Mouse (Mus musculus): ENCODE measurements around the gene Atp5j2. TPM values are rescaled to one million over a fixed set of nuclear protein-coding genes. Genes with fewer than 3 reads are reported as not detected.

Atp5j2 gene
- polyA plus RNA-seq, 1 experiment from 2014 or later: 603 TPM

- H3K4me2 ChIP-seq (replicated peaks): peak overlapping the region; percentile 68
- H3K9ac ChIP-seq (replicated peaks): peak overlapping the region; percentile 93
- WGBS: under 1% methylated on average over 41 of the region's 41 CpGs
- ATAC-seq (replicated peaks): peak; percentile 91
- peak overlapping the region; percentile 84 for H3K27ac ChIP-seq (replicated peaks)
- H3K4me1 ChIP-seq: peaks cover 25% of the 10 kb centered on the region
- H3K4me3 ChIP-seq: peak overlapping the region; percentile 92
- H3K9me3 ChIP-seq: no peaks in the 10 kb centered on the region
- H3K27me3 ChIP-seq: no peaks in the 10 kb centered on the region
- H3K36me3 ChIP-seq: peaks cover 48% of the 10 kb centered on the region
These were observed 725 bp downstream of the Atp5j2 start for GRCm38 (mm10) chr5:145190875-145191798.

GRCm38 (mm10) chr5:145190373-145190772 is 1.5 kb downstream of the Atp5j2 start:
- Histone ChIP-seq H3K36me3 (peaks cover 48% of the 10 kb centered on the region), H3K27me3 (no peaks in the 10 kb centered on the region), H3K4me3 (peak overlapping the region; percentile 92), H3K4me2 (replicated peaks) (peak overlapping the region; percentile 68), H3K9me3 (no peaks in the 10 kb centered on the region), H3K27ac (replicated peaks) (no peak overlapping the region), H3K9ac (replicated peaks) (peak overlapping the region; percentile 93), H3K4me1 (peaks cover 25% of the 10 kb centered on the region)
- ATAC-seq (replicated peaks): no peak
- 58% methylated on average over 5 of the region's 5 CpGs for WGBS

- Histone ChIP-seq H3K27ac (replicated peaks) (no peak overlapping the region), H3K4me2 (replicated peaks) (no peak overlapping the region), H3K9me3 (no peaks in the 10 kb centered on the region), H3K36me3 (peaks cover 47% of the 10 kb centered on the region), H3K27me3 (no peaks in the 10 kb centered on the region), H3K4me1 (peaks cover 25% of the 10 kb centered on the region), H3K9ac (replicated peaks) (no peak overlapping the region), H3K4me3 (no peak overlapping the region)
- 97% methylated on average over 6 of the region's 6 CpGs for WGBS
- ATAC-seq (replicated peaks): no peak
These were observed 2.4 kb downstream of the Atp5j2 start for GRCm38 (mm10) chr5:145189416-145189815.

GRCm38 (mm10) chr5:145185244-145185643 is 6.6 kb downstream of the Atp5j2 start:
- 95% methylated on average over 2 of the region's 2 CpGs for WGBS
- peaks cover 14% of the 10 kb centered on the region for H3K4me1 ChIP-seq
- H3K27me3 ChIP-seq: no peaks in the 10 kb centered on the region
- no peak overlapping the region for H3K4me2 ChIP-seq (replicated peaks)
- H3K9me3 ChIP-seq: no peaks in the 10 kb centered on the region
- no peak overlapping the region for H3K27ac ChIP-seq (replicated peaks)
- H3K4me3 ChIP-seq: no peak overlapping the region
- no peak for ATAC-seq (replicated peaks)
- peaks cover 78% of the 10 kb centered on the region for H3K36me3 ChIP-seq
- no peak overlapping the region for H3K9ac ChIP-seq (replicated peaks)

- 82% methylated on average over 18 of the region's 18 CpGs for WGBS
- Histone ChIP-seq H3K27me3 (no peaks in the 10 kb centered on the region), H3K4me2 (replicated peaks) (no peak overlapping the region), H3K9ac (replicated peaks) (no peak overlapping the region), H3K36me3 (peaks cover 97% of the 10 kb centered on the region), H3K4me1 (no peaks in the 10 kb centered on the region), H3K4me3 (no peak overlapping the region), H3K9me3 (no peaks in the 10 kb centered on the region), H3K27ac (replicated peaks) (no peak overlapping the region)
- ATAC-seq (replicated peaks): no peak
These were observed 13.3 kb downstream of the Atp5j2 start for GRCm38 (mm10) chr5:145178461-145178980.

GRCm38 (mm10) chr5:145167306-145167661 is 24.6 kb downstream of the Atp5j2 start:
- ATAC-seq (replicated peaks): peak; percentile 76
- H3K4me1 ChIP-seq: peaks cover 28% of the 10 kb centered on the region
- H3K9me3 ChIP-seq: no peaks in the 10 kb centered on the region
- under 1% methylated on average over 28 of the region's 28 CpGs for WGBS
- H3K9ac ChIP-seq (replicated peaks): peak overlapping the region; percentile 94
- peak overlapping the region; percentile 89 for H3K4me3 ChIP-seq
- H3K4me2 ChIP-seq (replicated peaks): peak overlapping the region; percentile 63
- H3K27me3 ChIP-seq: no peaks in the 10 kb centered on the region
- peak overlapping the region; percentile 84 for H3K27ac ChIP-seq (replicated peaks)
- peaks cover 28% of the 10 kb centered on the region for H3K36me3 ChIP-seq

- H3K4me2 ChIP-seq (replicated peaks): peak within 1 kb of the TSS; percentile 63
- peaks cover 28% of the 10 kb centered on the region for H3K4me1 ChIP-seq
- WGBS: under 1% methylated on average over 51 of the region's 51 CpGs
- H3K9me3 ChIP-seq: no peaks in the 10 kb centered on the region
- peak; percentile 96 for ATAC-seq (replicated peaks)
- H3K36me3 ChIP-seq: peaks cover 27% of the 10 kb centered on the region
- H3K9ac ChIP-seq (replicated peaks): peak within 1 kb of the TSS; percentile 94
- peak within 1 kb of the TSS; percentile 84 for H3K27ac ChIP-seq (replicated peaks)
- peak within 1 kb of the TSS; percentile 89 for H3K4me3 ChIP-seq
- H3K27me3 ChIP-seq: no peaks in the 10 kb centered on the region
These were observed 25.1 kb downstream of the Atp5j2 start, which contains the start of the genes Ptcd1 and Cpsf4 for GRCm38 (mm10) chr5:145166536-145167305. Gene Ptcd1 (minus strand): TSS chr5:145167108. Gene Cpsf4 (plus strand): TSS chr5:145167213.

- Histone ChIP-seq H3K4me3 (no peak overlapping the region), H3K4me2 (replicated peaks) (no peak overlapping the region), H3K27me3 (no peaks in the 10 kb centered on the region), H3K4me1 (peaks cover 28% of the 10 kb centered on the region), H3K9me3 (no peaks in the 10 kb centered on the region), H3K27ac (replicated peaks) (no peak overlapping the region), H3K9ac (replicated peaks) (no peak overlapping the region), H3K36me3 (peaks cover 21% of the 10 kb centered on the region; the same call in 1 of the 2 replicates)
- 91% methylated on average over 15 of the region's 15 CpGs for WGBS
- ATAC-seq (replicated peaks): no peak
These were observed 26.7 kb downstream of the Atp5j2 start for GRCm38 (mm10) chr5:145165184-145165583.

- no peak for ATAC-seq (replicated peaks)
- H3K4me1 ChIP-seq: peaks cover 28% of the 10 kb centered on the region
- no peak overlapping the region for H3K9ac ChIP-seq (replicated peaks)
- H3K36me3 ChIP-seq: peaks cover 24% of the 10 kb centered on the region
- H3K27ac ChIP-seq (replicated peaks): no peak overlapping the region
- 81% methylated on average over 3 of the region's 3 CpGs for WGBS
- H3K4me3 ChIP-seq: no peak overlapping the region
- no peaks in the 10 kb centered on the region for H3K9me3 ChIP-seq
- H3K4me2 ChIP-seq (replicated peaks): no peak overlapping the region
- no peaks in the 10 kb centered on the region for H3K27me3 ChIP-seq
These were observed 27.2 kb downstream of the Atp5j2 start for GRCm38 (mm10) chr5:145164710-145165109.

- Histone ChIP-seq H3K4me1 (peaks cover 12% of the 10 kb centered on the region), H3K9me3 (no peaks in the 10 kb centered on the region), H3K4me2 (replicated peaks) (no peak overlapping the region), H3K36me3 (peaks cover 50% of the 10 kb centered on the region), H3K27ac (replicated peaks) (no peak overlapping the region), H3K9ac (replicated peaks) (no peak overlapping the region), H3K27me3 (no peaks in the 10 kb centered on the region), H3K4me3 (no peak overlapping the region)
- 95% methylated on average over 14 of the region's 14 CpGs for WGBS
- no peak for ATAC-seq (replicated peaks)
These were observed 30.5 kb downstream of the Atp5j2 start for GRCm38 (mm10) chr5:145161361-145161760.

GRCm38 (mm10) chr5:145152690-145153089 is 39.2 kb downstream of the Atp5j2 start:
- Histone ChIP-seq H3K27me3 (no peaks in the 10 kb centered on the region), H3K4me3 (no peak overlapping the region), H3K4me2 (replicated peaks) (no peak overlapping the region), H3K9me3 (no peaks in the 10 kb centered on the region), H3K27ac (replicated peaks) (no peak overlapping the region), H3K36me3 (peaks cover 89% of the 10 kb centered on the region), H3K9ac (replicated peaks) (no peak overlapping the region), H3K4me1 (no peaks in the 10 kb centered on the region)
- WGBS: 94% methylated on average over 5 of the region's 5 CpGs
- ATAC-seq (replicated peaks): no peak

GRCm38 (mm10) chr5:145149294-145149693 is 42.6 kb downstream of the Atp5j2 start:
- 91% methylated on average over 6 of the region's 6 CpGs for WGBS
- no peak overlapping the region for H3K27ac ChIP-seq (replicated peaks)
- H3K4me1 ChIP-seq: no peaks in the 10 kb centered on the region
- no peak overlapping the region for H3K4me3 ChIP-seq
- no peak for ATAC-seq (replicated peaks)
- peaks cover 97% of the 10 kb centered on the region for H3K36me3 ChIP-seq
- H3K9me3 ChIP-seq: no peaks in the 10 kb centered on the region
- no peak overlapping the region for H3K9ac ChIP-seq (replicated peaks)
- H3K4me2 ChIP-seq (replicated peaks): no peak overlapping the region
- H3K27me3 ChIP-seq: no peaks in the 10 kb centered on the region

All from forebrain, embryonic 15.5 days (tissue).